Mouse (Mus musculus) thymus, postnatal 0 days (tissue): ENCODE results near the gene Cd164l2. TPM values are rescaled to one million over a fixed set of nuclear protein-coding genes. Genes with fewer than 3 reads are reported as not detected.
A peak's percentile ranks its signal among the peaks of the same experiment; 100 is the strongest.

Experiments used
- DNase-seq: peaks from one replicate; pipeline ENCODE4 v3.0.0-alpha.2; 2015; ENCODE audit warnings: low spot score
- polyA plus RNA-seq: library from polyadenylated mRNA; unstranded; fragments of >200 nt; fragmentation: Nextera tagmentation; extraction: Ambion mirVana; gene quantifications from 2 replicates; pipeline ENCODE4 v1.2.1, GENCODE M21; 2015

The Cd164l2 gene
- polyA plus RNA-seq, 1 experiment from 2014 or later: 1.1 TPM

- no peak for DNase-seq
Measured at GRCm38 (mm10) chr4:133220656-133221055, 8.7 kb downstream of the Cd164l2 start.

- no peak for DNase-seq
Measured at GRCm38 (mm10) chr4:133221701-133222100, 9.8 kb downstream of the Cd164l2 start.

- no peak for DNase-seq
Measured at GRCm38 (mm10) chr4:133223875-133224274, 11.9 kb downstream of the Cd164l2 start.

GRCm38 (mm10) chr4:133226073-133226472, 14.1 kb downstream of the Cd164l2 start:
- DNase-seq: no peak

GRCm38 (mm10) chr4:133227636-133228035, 15.7 kb downstream of the Cd164l2 start:
- DNase-seq: no peak

GRCm38 (mm10) chr4:133229582-133229981, 17.7 kb downstream of the Cd164l2 start:
- no peak for DNase-seq

GRCm38 (mm10) chr4:133233285-133233976, 21.5 kb downstream of the Cd164l2 start:
- peak; percentile 54 for DNase-seq

GRCm38 (mm10) chr4:133234771-133235170, 22.8 kb downstream of the Cd164l2 start:
- DNase-seq: no peak

- no peak for DNase-seq
Measured at GRCm38 (mm10) chr4:133235415-133235814, 23.5 kb downstream of the Cd164l2 start.

GRCm38 (mm10) chr4:133237911-133238310, 26.0 kb downstream of the Cd164l2 start:
- DNase-seq: peak; percentile 81

GRCm38 (mm10) chr4:133240490-133240921, 28.6 kb downstream of the Cd164l2 start, which contains the start of gene Map3k6:
Gene Map3k6 (plus strand): TSS chr4:133240818.
- no peak for DNase-seq

GRCm38 (mm10) chr4:133240934-133241908, 29.3 kb downstream of the Cd164l2 start:
- peak; percentile 91 for DNase-seq

- DNase-seq: no peak
Measured at GRCm38 (mm10) chr4:133241910-133242309, 30.0 kb downstream of the Cd164l2 start.

GRCm38 (mm10) chr4:133242710-133243109, 30.8 kb downstream of the Cd164l2 start:
- no peak for DNase-seq

GRCm38 (mm10) chr4:133243538-133243937, 31.6 kb downstream of the Cd164l2 start:
- DNase-seq: no peak

- no peak for DNase-seq
Measured at GRCm38 (mm10) chr4:133244289-133244688, 32.4 kb downstream of the Cd164l2 start.

GRCm38 (mm10) chr4:133247072-133247471, 35.1 kb downstream of the Cd164l2 start:
- DNase-seq: no peak

- DNase-seq: no peak
Measured at GRCm38 (mm10) chr4:133247806-133248449, 36.0 kb downstream of the Cd164l2 start.

GRCm38 (mm10) chr4:133250609-133251008, 38.7 kb downstream of the Cd164l2 start:
- peak; percentile 80 for DNase-seq

GRCm38 (mm10) chr4:133251214-133251613, 39.3 kb downstream of the Cd164l2 start:
- DNase-seq: no peak

GRCm38 (mm10) chr4:133252089-133252488, 40.2 kb downstream of the Cd164l2 start:
- no peak for DNase-seq

GRCm38 (mm10) chr4:133253412-133253811, 41.5 kb downstream of the Cd164l2 start:
- DNase-seq: no peak
